Mouse (Mus musculus) liver, postnatal 0 days (tissue): ENCODE measurements at regions not wholly inside any gene's neighbourhood (a gene's known extent, or its start where the extent isn't known, plus 50 kb on each side); places are given as distances from the start of the nearest gene placed in this dataset.

Experiments
- ATAC-seq: fragments of 200-750 bp; cut with Nextera tagmentation; 2 replicates; pipeline ENCODE4 v1.8.0; 2017; ENCODE audit warnings: mild to moderate bottlenecking, moderate library complexity
- DNase-seq: peaks from one replicate; pipeline ENCODE4 v3.0.0-alpha.2; 2016
- H3K27ac ChIP-seq: fragments of 300-500 bp; sonication (generic); 2 replicates; pipeline ENCODE4 v1.5.1; 2014; ENCODE audit warnings: antibody characterized with exemption, moderate library complexity, mild to moderate bottlenecking, low read depth
- H3K27me3 ChIP-seq: fragments of 300-500 bp; sonication (generic); 2 replicates; pipeline ENCODE4 v1.6.1; 2014; ENCODE audit warnings: low read length, control low read depth, mixed read lengths; ENCODE audit not compliant: insufficient read depth
- H3K36me3 ChIP-seq: fragments of 300-500 bp; sonication (generic); replicated peaks from 2 replicates; pipeline ENCODE4 v1.6.1; 2014; ENCODE audit warnings: mild to moderate bottlenecking, control low read depth, low read length, moderate library complexity, mixed read lengths; ENCODE audit not compliant: insufficient read depth
- H3K4me1 ChIP-seq: fragments of 300-500 bp; sonication (generic); 2 replicates; pipeline ENCODE4 v1.6.1; 2014; ENCODE audit warnings: antibody characterized with exemption, mild to moderate bottlenecking, control low read depth; ENCODE audit not compliant: insufficient read depth
- H3K4me2 ChIP-seq: fragments of 300-500 bp; sonication (generic); 2 replicates; pipeline ENCODE4 v1.6.1; 2014; ENCODE audit warnings: low read depth, mild to moderate bottlenecking, low read length, moderate library complexity, mixed read lengths
- H3K4me3 ChIP-seq: fragments of 300-500 bp; sonication (generic); 2 replicates; pipeline ENCODE4 v1.5.1; 2014; ENCODE audit warnings: low read depth, low read length
- H3K9ac ChIP-seq: fragments of 300-500 bp; sonication (generic); replicated peaks from 2 replicates; pipeline ENCODE4 v1.6.1; 2014; ENCODE audit warnings: mild to moderate bottlenecking, moderate library complexity
- H3K9me3 ChIP-seq: fragments of 300-500 bp; sonication (generic); 2 replicates; pipeline ENCODE4 v1.6.1; 2016; ENCODE audit warnings: mild to moderate bottlenecking, control low read depth, low read length, mixed read lengths
- CTCF ChIP-seq: sonication (generic); IDR thresholded peaks from 2 replicates; pipeline ENCODE4 v1.5.1; 2016; ENCODE audit warnings: antibody characterized with exemption, low read depth
- EP300 ChIP-seq: IDR thresholded peaks from 2 replicates; pipeline ENCODE4 v1.6.1; 2016; ENCODE audit warnings: antibody characterized with exemption, low read depth, mild to moderate bottlenecking
- WGBS: fragments of 180-500 bp; shearing (Covaris S2); extraction: QIAGEN DNeasy Blood & Tissue Kit; methylation state at CpG from one replicate; pipeline ENCODE4 v1.1.7; 2014; ENCODE audit not compliant: insufficient replicate concordance; 5-methylcytosine and 5-hydroxymethylcytosine counted together

DNA sequence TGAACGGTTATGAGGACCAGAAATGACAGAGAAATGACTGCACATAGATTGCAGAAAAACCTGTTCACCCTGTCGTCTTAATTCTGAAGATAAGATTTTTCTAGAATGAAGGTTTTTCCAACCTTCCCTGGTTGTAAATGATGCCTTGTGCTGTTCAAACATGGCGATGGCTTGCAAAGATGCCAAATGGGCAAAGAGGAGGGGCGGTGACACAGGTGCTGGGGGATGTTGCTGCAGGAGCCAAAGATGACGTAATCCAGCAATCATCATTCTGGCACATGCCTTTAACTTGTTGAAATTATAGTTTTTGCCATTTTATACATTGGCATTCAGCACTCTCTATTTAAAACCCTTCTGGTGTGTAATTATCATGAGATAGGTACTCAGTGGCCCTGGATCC lies 263.8 kb downstream of the Gm9195 start:
- no peak overlapping the region for H3K4me3 ChIP-seq
- H3K4me1 ChIP-seq = no peaks in the 10 kb centered on the region
- 66% methylated on average over 5 of the region's 5 CpGs for WGBS
- H3K9ac ChIP-seq = no peak overlapping the region
- H3K36me3 ChIP-seq = no peaks in the 10 kb centered on the region
- ATAC-seq (no peak), DNase-seq (no peak)
- H3K27me3 ChIP-seq = no peaks in the 10 kb centered on the region
- H3K27ac ChIP-seq = no peak overlapping the region
- no peaks in the 10 kb centered on the region for H3K9me3 ChIP-seq
- H3K4me2 ChIP-seq = no peak overlapping the region
- TF ChIP-seq EP300 (no peak), CTCF (no peak)

DNA sequence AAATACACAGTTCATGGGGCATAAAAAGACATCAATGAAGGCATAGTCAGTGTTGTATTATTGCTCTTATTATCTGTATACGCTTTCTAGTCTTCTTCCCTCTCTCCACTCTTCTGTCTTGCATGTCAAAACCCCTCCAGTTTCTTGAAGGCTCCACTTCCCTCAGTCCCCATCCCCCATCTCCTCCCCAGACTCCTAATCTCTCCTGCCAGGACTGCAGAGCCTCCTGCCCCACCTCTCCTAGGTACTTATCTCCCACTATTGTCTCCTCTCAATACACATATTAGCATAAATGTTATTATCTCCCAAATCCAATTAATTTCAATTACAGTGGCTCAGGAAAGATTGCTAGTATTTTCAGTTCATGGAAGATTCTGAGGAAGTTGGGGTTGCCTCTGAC lies 264.2 kb downstream of the Gm9195 start:
- Histone ChIP-seq H3K36me3 (no peaks in the 10 kb centered on the region), H3K4me2 (no peak overlapping the region), H3K9me3 (no peaks in the 10 kb centered on the region), H3K4me3 (no peak overlapping the region), H3K9ac (no peak overlapping the region), H3K27ac (no peak overlapping the region), H3K4me1 (no peaks in the 10 kb centered on the region), H3K27me3 (no peaks in the 10 kb centered on the region)
- no peak for TF ChIP-seq EP300
- TF ChIP-seq CTCF = no peak
- DNase-seq (no peak), ATAC-seq (no peak)
- WGBS = 63% methylated on average over 1 of the region's 1 CpGs

DNA sequence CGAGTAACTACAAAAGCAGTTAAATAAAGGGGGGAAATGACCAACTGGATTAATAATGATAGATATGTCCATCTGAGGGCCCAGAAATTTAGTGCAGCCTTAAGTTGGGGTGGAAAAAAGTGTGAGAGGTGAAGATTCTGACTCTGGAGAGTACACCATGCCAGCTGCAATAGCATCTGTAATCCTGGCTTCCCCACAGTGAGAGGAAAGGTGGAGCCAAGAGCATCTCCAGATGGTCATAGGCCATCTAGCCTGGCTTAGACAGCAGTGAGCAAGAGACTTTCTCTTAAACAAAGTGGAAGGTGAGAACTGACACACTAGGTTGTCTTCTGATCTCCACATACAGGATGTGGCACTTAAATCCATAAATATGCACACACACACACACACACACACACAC lies 264.7 kb downstream of the Gm9195 start:
- H3K4me3 ChIP-seq = no peak overlapping the region
- H3K9me3 ChIP-seq = no peaks in the 10 kb centered on the region
- no peak for TF ChIP-seq CTCF
- no peak for TF ChIP-seq EP300
- no peaks in the 10 kb centered on the region for H3K36me3 ChIP-seq
- H3K27me3 ChIP-seq = no peaks in the 10 kb centered on the region
- no peak overlapping the region for H3K27ac ChIP-seq
- no peak overlapping the region for H3K4me2 ChIP-seq
- no peak for ATAC-seq
- no peak for DNase-seq
- H3K9ac ChIP-seq = no peak overlapping the region
- H3K4me1 ChIP-seq = no peaks in the 10 kb centered on the region
- WGBS = 56% methylated on average over 1 of the region's 1 CpGs

DNA sequence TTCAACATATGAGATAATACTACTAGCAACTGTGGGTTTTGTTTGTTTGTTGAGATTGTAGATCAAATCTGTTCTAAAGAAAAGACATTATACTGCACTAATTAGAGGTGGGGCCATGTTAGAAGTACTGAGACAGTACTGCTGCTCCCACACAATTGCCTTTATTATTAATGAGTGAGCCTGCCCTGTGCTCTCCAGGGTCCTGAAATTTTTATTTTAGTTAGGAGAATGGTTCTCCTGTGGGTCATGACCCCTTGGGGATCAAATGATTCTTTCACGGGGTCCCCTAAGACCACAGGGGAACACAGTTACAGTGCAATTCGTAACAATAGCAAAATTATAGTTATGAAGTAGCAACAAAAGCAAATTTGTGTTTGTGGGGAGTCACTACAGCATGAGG lies 268.8 kb downstream of the Gm9195 start:
- Histone ChIP-seq H3K27me3 (no peaks in the 10 kb centered on the region), H3K4me3 (no peak overlapping the region), H3K4me2 (no peak overlapping the region), H3K4me1 (no peaks in the 10 kb centered on the region), H3K9me3 (no peaks in the 10 kb centered on the region), H3K36me3 (no peaks in the 10 kb centered on the region), H3K9ac (no peak overlapping the region), H3K27ac (no peak overlapping the region)
- ATAC-seq = no peak
- TF ChIP-seq EP300 = no peak
- no peak for TF ChIP-seq CTCF
- no peak for DNase-seq
- 30% methylated on average over 2 of the region's 2 CpGs for WGBS

DNA sequence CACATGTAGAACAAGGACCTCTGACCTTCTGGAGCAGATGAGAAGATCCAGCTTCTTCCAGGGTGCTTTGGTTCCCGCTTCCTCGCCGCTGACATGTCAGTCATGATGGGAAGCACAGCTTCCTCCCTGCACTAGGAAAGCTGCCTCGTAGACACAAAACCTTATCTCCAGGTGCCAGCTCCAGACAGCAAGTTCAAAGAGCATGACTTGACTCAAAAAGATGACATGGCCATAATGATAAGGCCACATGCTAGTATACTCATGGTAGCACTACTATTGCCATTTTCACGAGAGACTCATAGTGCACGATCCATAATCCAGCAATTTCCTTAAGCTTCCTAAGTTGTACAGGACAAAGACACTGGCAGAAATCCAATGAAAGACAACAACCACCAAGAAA lies 272.1 kb downstream of the Gm9195 start:
- no peaks in the 10 kb centered on the region for H3K9me3 ChIP-seq
- no peaks in the 10 kb centered on the region for H3K4me1 ChIP-seq
- ATAC-seq = no peak
- no peak for DNase-seq
- H3K4me2 ChIP-seq = no peak overlapping the region
- no peak overlapping the region for H3K4me3 ChIP-seq
- no peak overlapping the region for H3K27ac ChIP-seq
- TF ChIP-seq EP300 (no peak), CTCF (no peak)
- no peak overlapping the region for H3K9ac ChIP-seq
- no peaks in the 10 kb centered on the region for H3K27me3 ChIP-seq
- no peaks in the 10 kb centered on the region for H3K36me3 ChIP-seq
- 73% methylated on average over 6 of the region's 6 CpGs for WGBS

DNA sequence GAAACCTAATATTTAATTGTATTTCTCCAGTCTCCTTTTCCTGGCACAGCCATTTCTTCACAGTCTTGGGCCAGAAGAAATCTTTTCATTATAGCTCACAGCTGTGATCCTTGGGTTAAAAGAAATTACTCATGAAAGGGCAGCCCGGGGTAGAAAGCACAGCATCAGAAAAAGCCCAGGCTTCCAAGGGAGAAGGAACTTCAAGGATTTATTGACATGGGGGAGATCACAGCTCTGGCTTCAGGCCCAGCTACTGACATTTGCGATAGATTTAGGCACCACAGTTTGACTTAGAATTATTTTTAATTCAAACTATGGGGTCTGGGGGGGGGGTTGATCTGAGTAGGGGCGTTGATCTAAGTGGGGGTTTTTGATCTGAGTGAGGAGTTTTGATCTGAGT lies 291.3 kb downstream of the Gm9195 start:
- H3K4me3 ChIP-seq = no peak overlapping the region
- no peak overlapping the region for H3K4me2 ChIP-seq
- H3K9ac ChIP-seq = no peak overlapping the region
- H3K4me1 ChIP-seq = no peaks in the 10 kb centered on the region
- ATAC-seq (no peak), DNase-seq (no peak)
- H3K27ac ChIP-seq = no peak overlapping the region
- no peaks in the 10 kb centered on the region for H3K27me3 ChIP-seq
- no peaks in the 10 kb centered on the region for H3K36me3 ChIP-seq
- no peaks in the 10 kb centered on the region for H3K9me3 ChIP-seq
- 74% methylated on average over 3 of the region's 3 CpGs for WGBS
- no peak for TF ChIP-seq CTCF
- TF ChIP-seq EP300 = no peak

DNA sequence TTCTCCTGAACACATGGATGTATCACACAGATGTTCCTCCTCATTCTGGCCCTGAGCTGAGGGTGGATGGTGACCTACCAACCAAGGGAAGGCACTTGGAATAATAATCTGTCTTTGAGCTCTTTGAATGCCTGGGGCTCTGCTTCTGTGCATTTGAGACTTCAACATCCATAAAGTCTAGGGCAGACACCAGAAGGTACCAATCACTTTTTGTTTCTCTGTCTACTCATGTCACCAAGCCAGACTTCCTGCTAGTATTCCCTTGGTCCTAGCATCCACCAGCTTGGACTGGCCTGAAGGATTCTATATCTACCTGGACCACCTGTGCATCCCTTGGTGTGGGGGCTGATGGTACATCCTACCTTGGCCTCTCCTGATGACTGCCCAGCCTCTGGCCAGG lies 291.7 kb downstream of the Gm9195 start:
- TF ChIP-seq EP300 (no peak), CTCF (no peak)
- no peaks in the 10 kb centered on the region for H3K27me3 ChIP-seq
- no peak overlapping the region for H3K9ac ChIP-seq
- no peak overlapping the region for H3K4me3 ChIP-seq
- no peaks in the 10 kb centered on the region for H3K9me3 ChIP-seq
- no peaks in the 10 kb centered on the region for H3K4me1 ChIP-seq
- no peak for DNase-seq
- no peaks in the 10 kb centered on the region for H3K36me3 ChIP-seq
- no peak overlapping the region for H3K27ac ChIP-seq
- no peak for ATAC-seq
- H3K4me2 ChIP-seq = no peak overlapping the region
